Mouse (Mus musculus) G1E-ER4 (cell line): ENCODE measurements at regions not wholly inside any gene's neighbourhood (a gene's known extent, or its start where the extent isn't known, plus 50 kb on each side); places are given as distances from the start of the nearest gene placed in this dataset.

Experiments used
- GATA1 ChIP-seq: IDR thresholded peaks from one replicate; pipeline ENCODE4 v1.8.0; 2012; ENCODE audit warnings: low read length, inconsistent platforms

GRCm38 (mm10) chrX:12219474-12219873 is 59.3 kb upstream of the Bcor start:
- TF ChIP-seq GATA1, result no peak

GRCm38 (mm10) chrX:12224314-12224713 is 64.2 kb upstream of the Bcor start:
- no peak for TF ChIP-seq GATA1

GRCm38 (mm10) chrX:12225116-12225891 is 65.1 kb upstream of the Bcor start:
- TF ChIP-seq GATA1, result no peak

- no peak for TF ChIP-seq GATA1
Observed at GRCm38 (mm10) chrX:12225892-12226206, 65.7 kb upstream of the Bcor start.

GRCm38 (mm10) chrX:12240505-12241011 is 80.4 kb upstream of the Bcor start:
- TF ChIP-seq GATA1, result no peak

GRCm38 (mm10) chrX:12241751-12242150 is 81.6 kb upstream of the Bcor start:
- no peak for TF ChIP-seq GATA1

GRCm38 (mm10) chrX:12249071-12249470 is 88.9 kb upstream of the Bcor start:
- no peak for TF ChIP-seq GATA1

- TF ChIP-seq GATA1, result no peak
Observed at GRCm38 (mm10) chrX:12249911-12250310, 89.8 kb upstream of the Bcor start.

GRCm38 (mm10) chrX:12251853-12252679 is 91.9 kb upstream of the Bcor start:
- TF ChIP-seq GATA1, result no peak

GRCm38 (mm10) chrX:12252680-12253021 is 92.5 kb upstream of the Bcor start:
- no peak for TF ChIP-seq GATA1

GRCm38 (mm10) chrX:12256758-12257157 is 96.6 kb upstream of the Bcor start:
- no peak for TF ChIP-seq GATA1

GRCm38 (mm10) chrX:12263834-12264233 is 103.7 kb upstream of the Bcor start:
- no peak for TF ChIP-seq GATA1

GRCm38 (mm10) chrX:12284741-12285140 is 124.6 kb upstream of the Bcor start:
- TF ChIP-seq GATA1, result no peak

- no peak for TF ChIP-seq GATA1
Observed at GRCm38 (mm10) chrX:12285141-12285540, 125.0 kb upstream of the Bcor start.

- no peak for TF ChIP-seq GATA1
Observed at GRCm38 (mm10) chrX:12285976-12286909, 126.1 kb upstream of the Bcor start.

- TF ChIP-seq GATA1, result no peak
Observed at GRCm38 (mm10) chrX:12286910-12287522, 126.9 kb upstream of the Bcor start.
